Mouse (Mus musculus): Measurements from ENCODE around the gene Marc2. TPM values are rescaled to one million over a fixed set of nuclear protein-coding genes. Genes with fewer than 3 reads are reported as not detected.

Gene Marc2
- polyA plus RNA-seq, 1 experiment from 2014 or later: 114 TPM

MicroRNAs encoded within 50 kb of the gene (microRNA counts, 519-probe panel; counts per million panel counts)
- 3,437 counts per million, percentile 23 among the panel's probes with 10 or more counts for microRNA mmu-miR-1981

Other genes with a start within 250 kb of the Marc2 start
- 3.9 and 4.1 TPM in 2 replicates for gene Hlx, start 113.8 kb downstream of the Marc2 start, polyA plus RNA-seq (2014; fragmentation: Nextera tagmentation; extraction: Ambion mirVana)
- gene Marc1, start 35.1 kb downstream of the Marc2 start, polyA plus RNA-seq (2014; fragmentation: Nextera tagmentation; extraction: Ambion mirVana): 0.21 and 0.26 TPM in 2 replicates
- gene C130074G19Rik, start 36.8 kb upstream of the Marc2 start, polyA plus RNA-seq (2014; fragmentation: Nextera tagmentation; extraction: Ambion mirVana): 0.86 and 0.96 TPM in 2 replicates
- 5.9 and 6.7 TPM in 2 replicates for gene Mark1, start 153.1 kb upstream of the Marc2 start, polyA plus RNA-seq (2014; fragmentation: Nextera tagmentation; extraction: Ambion mirVana)

All from hindbrain, embryonic 11.5 days (tissue).